Mouse (Mus musculus): ENCODE data around the gene Casz1.

- TF ChIP-seq TAL1 (IDR thresholded peaks at IDR 0.05; ENCODE audit: low read length) = no peak
- no peak for TF ChIP-seq GATA1 (IDR thresholded peaks at IDR 0.05; ENCODE audit: low read length)
These were observed 32.2 kb downstream of the Casz1 start for GRCm38 (mm10) chr4:148836391-148836790.
